Mouse (Mus musculus): ENCODE data around the gene Abhd10. TPM values are rescaled to one million over a fixed set of nuclear protein-coding genes. Genes with fewer than 3 reads are reported as not detected.
A peak's percentile ranks its signal among the peaks of the same experiment; 100 is the strongest.

Gene Abhd10
- 9.3 and 10.3 TPM in 2 replicates for polyA plus RNA-seq (2012; rRNA removed)

GRCm38 (mm10) chr16:45742615-45743476 is at the start of gene Abhd10:
Gene Abhd10, minus strand, starts transcription at chr16:45742955.
- no peaks in the 10 kb centered on the region for H3K27me3 ChIP-seq (ENCODE audit: control insufficient read depth, insufficient read depth, low read length)
- TF ChIP-seq CTCF (IDR thresholded peaks at IDR 0.05; ENCODE audit: control insufficient read depth, insufficient read depth, insufficient replicate concordance, low read depth, low read length) (no peak), POLR2A (IDR thresholded peaks at IDR 0.05; ENCODE audit: control insufficient read depth, low read depth, low read length) (peak; percentile 92)

GRCm38 (mm10) chr16:45791286-45791685 is 48.5 kb upstream of the Abhd10 start:
- Histone ChIP-seq H3K36me3 (ENCODE audit: control insufficient read depth, insufficient read depth, low read length) (no peaks in the 10 kb centered on the region), H3K27ac (ENCODE audit: control insufficient read depth, insufficient read depth, low read depth, low read length) (no peak overlapping the region), H3K4me1 (ENCODE audit: control insufficient read depth, insufficient read depth, low read length) (no peaks in the 10 kb centered on the region), H3K27me3 (ENCODE audit: control insufficient read depth, insufficient read depth, low read length) (no peaks in the 10 kb centered on the region), H3K4me3 (ENCODE audit: control insufficient read depth, low read depth, low read length) (no peak overlapping the region)
- no peak for TF ChIP-seq POLR2A (IDR thresholded peaks at IDR 0.05; ENCODE audit: control insufficient read depth, low read depth, low read length)
- TF ChIP-seq CTCF (IDR thresholded peaks at IDR 0.05; ENCODE audit: control insufficient read depth, insufficient read depth, insufficient replicate concordance, low read depth, low read length), result no peak

More at GRCm38 (mm10) chr16:45742615-45743476, at the start of gene Abhd10:
- Histone ChIP-seq H3K4me1 (ENCODE audit: control insufficient read depth, insufficient read depth, low read length) (peaks cover 2% of the 10 kb centered on the region; the same call in 1 of the 2 replicates), H3K4me3 (ENCODE audit: control insufficient read depth, low read depth, low read length) (peak within 1 kb of the TSS; percentile 99), H3K27ac (ENCODE audit: control insufficient read depth, insufficient read depth, low read depth, low read length) (peak within 1 kb of the TSS; percentile 97), H3K36me3 (ENCODE audit: control insufficient read depth, insufficient read depth, low read length) (no peaks in the 10 kb centered on the region)

GRCm38 (mm10) chr16:45789311-45789710 is 46.6 kb upstream of the Abhd10 start:
- TF ChIP-seq POLR2A (IDR thresholded peaks at IDR 0.05; ENCODE audit: control insufficient read depth, low read depth, low read length) (no peak), CTCF (IDR thresholded peaks at IDR 0.05; ENCODE audit: control insufficient read depth, insufficient read depth, insufficient replicate concordance, low read depth, low read length) (no peak)
- Histone ChIP-seq H3K27me3 (ENCODE audit: control insufficient read depth, insufficient read depth, low read length) (no peaks in the 10 kb centered on the region), H3K36me3 (ENCODE audit: control insufficient read depth, insufficient read depth, low read length) (no peaks in the 10 kb centered on the region), H3K4me3 (ENCODE audit: control insufficient read depth, low read depth, low read length) (no peak overlapping the region), H3K27ac (ENCODE audit: control insufficient read depth, insufficient read depth, low read depth, low read length) (no peak overlapping the region), H3K4me1 (ENCODE audit: control insufficient read depth, insufficient read depth, low read length) (no peaks in the 10 kb centered on the region)

- Histone ChIP-seq H3K36me3 (ENCODE audit: control insufficient read depth, insufficient read depth, low read length) (no peaks in the 10 kb centered on the region), H3K4me3 (ENCODE audit: control insufficient read depth, low read depth, low read length) (no peak overlapping the region), H3K4me1 (ENCODE audit: control insufficient read depth, insufficient read depth, low read length) (no peaks in the 10 kb centered on the region), H3K27ac (ENCODE audit: control insufficient read depth, insufficient read depth, low read depth, low read length) (no peak overlapping the region), H3K27me3 (ENCODE audit: control insufficient read depth, insufficient read depth, low read length) (no peaks in the 10 kb centered on the region)
- no peak for TF ChIP-seq POLR2A (IDR thresholded peaks at IDR 0.05; ENCODE audit: control insufficient read depth, low read depth, low read length)
- no peak for TF ChIP-seq CTCF (IDR thresholded peaks at IDR 0.05; ENCODE audit: control insufficient read depth, insufficient read depth, insufficient replicate concordance, low read depth, low read length)
These were observed 44.9 kb upstream of the Abhd10 start for GRCm38 (mm10) chr16:45787650-45788049.

- H3K4me1 ChIP-seq (ENCODE audit: control insufficient read depth, insufficient read depth, low read length), result no peaks in the 10 kb centered on the region
- TF ChIP-seq CTCF (IDR thresholded peaks at IDR 0.05; ENCODE audit: control insufficient read depth, insufficient read depth, insufficient replicate concordance, low read depth, low read length) (no peak), POLR2A (IDR thresholded peaks at IDR 0.05; ENCODE audit: control insufficient read depth, low read depth, low read length) (no peak)
- no peaks in the 10 kb centered on the region for H3K36me3 ChIP-seq (ENCODE audit: control insufficient read depth, insufficient read depth, low read length)
- no peaks in the 10 kb centered on the region for H3K27me3 ChIP-seq (ENCODE audit: control insufficient read depth, insufficient read depth, low read length)
- no peak overlapping the region for H3K27ac ChIP-seq (ENCODE audit: control insufficient read depth, insufficient read depth, low read depth, low read length)
- no peak overlapping the region for H3K4me3 ChIP-seq (ENCODE audit: control insufficient read depth, low read depth, low read length)
These were observed 43.9 kb upstream of the Abhd10 start for GRCm38 (mm10) chr16:45786639-45787038.

GRCm38 (mm10) chr16:45780001-45780400 is 37.2 kb upstream of the Abhd10 start:
- no peaks in the 10 kb centered on the region for H3K27me3 ChIP-seq (ENCODE audit: control insufficient read depth, insufficient read depth, low read length)
- H3K36me3 ChIP-seq (ENCODE audit: control insufficient read depth, insufficient read depth, low read length), result no peaks in the 10 kb centered on the region
- TF ChIP-seq POLR2A (IDR thresholded peaks at IDR 0.05; ENCODE audit: control insufficient read depth, low read depth, low read length), result no peak
- no peak for TF ChIP-seq CTCF (IDR thresholded peaks at IDR 0.05; ENCODE audit: control insufficient read depth, insufficient read depth, insufficient replicate concordance, low read depth, low read length)
- no peak overlapping the region for H3K4me3 ChIP-seq (ENCODE audit: control insufficient read depth, low read depth, low read length)
- H3K27ac ChIP-seq (ENCODE audit: control insufficient read depth, insufficient read depth, low read depth, low read length), result no peak overlapping the region
- H3K4me1 ChIP-seq (ENCODE audit: control insufficient read depth, insufficient read depth, low read length), result no peaks in the 10 kb centered on the region

GRCm38 (mm10) chr16:45774813-45775212 is 32.1 kb upstream of the Abhd10 start:
- Histone ChIP-seq H3K4me1 (ENCODE audit: control insufficient read depth, insufficient read depth, low read length) (no peaks in the 10 kb centered on the region), H3K4me3 (ENCODE audit: control insufficient read depth, low read depth, low read length) (no peak overlapping the region), H3K36me3 (ENCODE audit: control insufficient read depth, insufficient read depth, low read length) (no peaks in the 10 kb centered on the region), H3K27ac (ENCODE audit: control insufficient read depth, insufficient read depth, low read depth, low read length) (no peak overlapping the region), H3K27me3 (ENCODE audit: control insufficient read depth, insufficient read depth, low read length) (no peaks in the 10 kb centered on the region)
- TF ChIP-seq CTCF (IDR thresholded peaks at IDR 0.05; ENCODE audit: control insufficient read depth, insufficient read depth, insufficient replicate concordance, low read depth, low read length) (no peak), POLR2A (IDR thresholded peaks at IDR 0.05; ENCODE audit: control insufficient read depth, low read depth, low read length) (no peak)
